ENCODE assay signal across 32 mouse cellular contexts in the genomic region with DNA sequence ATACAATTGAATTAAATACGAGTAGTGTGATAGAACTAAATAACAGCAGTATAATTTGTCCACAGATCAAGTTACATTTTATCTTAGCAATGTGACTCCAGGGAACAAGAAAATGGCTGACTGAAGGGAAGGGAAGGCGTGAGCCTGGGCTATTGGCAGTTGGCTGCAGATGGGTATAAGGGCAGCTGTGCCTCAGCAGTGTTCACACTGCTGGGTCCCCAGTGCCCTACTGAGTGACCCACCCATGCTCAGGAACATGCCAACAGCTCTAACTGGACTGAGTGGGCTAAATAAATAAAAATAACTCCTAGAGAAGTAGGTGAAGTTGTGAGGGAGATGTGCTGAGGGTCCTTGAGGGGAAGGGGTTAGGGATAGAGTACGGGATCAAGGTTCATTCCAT.
"Had no signal": no experiment of that assay in that cellular context is flagged by ENCODE, and none has a peak within 500 bp of the region (broad histone marks: within the 10 kb centered on the region; RNA-seq: fewer than 3 reads in every experiment).

No protein-coding gene starts in this region.

- H3K4me3 ChIP-seq: heart, adult 2 months; heart, embryonic 10.5 days; heart, embryonic 12.5 days; heart, embryonic 13.5 days; heart, embryonic 15.5 days; hindbrain, embryonic 10.5 days; hindbrain, embryonic 12.5 days; hindbrain, embryonic 13.5 days; hindbrain, embryonic 15.5 days; intestine, embryonic 15.5 days; kidney, embryonic 15.5 days; layer of hippocampus, adult 2 months had no signal

- H3K27ac ChIP-seq: heart, adult 2 months; heart, embryonic 10.5 days; heart, embryonic 13.5 days; heart, embryonic 15.5 days; hindbrain, embryonic 10.5 days; hindbrain, embryonic 12.5 days; hindbrain, embryonic 13.5 days; hindbrain, embryonic 14.5 days; hindbrain, embryonic 15.5 days; hindbrain, postnatal 0 days; intestine, embryonic 15.5 days; kidney, embryonic 15.5 days; kidney, postnatal 0 days; layer of hippocampus, adult 2 months had no signal

- DNase-seq: heart, adult 2 months; heart, postnatal 10 days; heart, postnatal 14 days; heart, postnatal 36 days; heart, postnatal 4 days; kidney, adult 11 months; kidney, adult 18-20 months; kidney, adult 8-10 months; kidney, postnatal 10 days; kidney, postnatal 25 days; kidney, postnatal 4 days; layer of hippocampus, adult 9-11 months; layer of hippocampus, postnatal 36 days had no signal

- H3K9ac ChIP-seq: heart, embryonic 12.5 days; heart, embryonic 13.5 days; heart, embryonic 15.5 days; hindbrain, embryonic 12.5 days; hindbrain, embryonic 13.5 days; hindbrain, embryonic 14.5 days; hindbrain, embryonic 15.5 days; intestine, embryonic 15.5 days; kidney, embryonic 15.5 days had no signal

- H3K9me3 ChIP-seq: heart, embryonic 10.5 days; heart, embryonic 12.5 days; heart, embryonic 13.5 days; heart, embryonic 15.5 days; hindbrain, embryonic 10.5 days; hindbrain, embryonic 12.5 days; hindbrain, embryonic 13.5 days; hindbrain, embryonic 15.5 days; intestine, embryonic 15.5 days; kidney, embryonic 15.5 days had no signal

- H3K4me1 ChIP-seq: heart, embryonic 10.5 days; heart, embryonic 12.5 days; heart, embryonic 13.5 days; heart, embryonic 15.5 days; hindbrain, embryonic 10.5 days; hindbrain, embryonic 12.5 days; hindbrain, embryonic 13.5 days; hindbrain, embryonic 15.5 days; intestine, embryonic 15.5 days; kidney, embryonic 15.5 days had no signal

- ATAC-seq: hindbrain, embryonic 16.5 days; hindbrain, postnatal 0 days; inflammation-experienced regulatory T-cells, adult 6 months; intestine, embryonic 15.5 days; intestine, embryonic 16.5 days; intestine, postnatal 0 days had no signal

- H3K36me3 ChIP-seq: heart, embryonic 10.5 days; heart, embryonic 12.5 days; heart, embryonic 13.5 days; heart, embryonic 15.5 days; hindbrain, embryonic 10.5 days; hindbrain, embryonic 12.5 days; hindbrain, embryonic 13.5 days; hindbrain, embryonic 15.5 days; intestine, embryonic 15.5 days had no signal

- H3K4me2 ChIP-seq: heart, embryonic 11.5 days; heart, embryonic 12.5 days; heart, embryonic 13.5 days; heart, embryonic 15.5 days; hindbrain, embryonic 12.5 days; hindbrain, embryonic 13.5 days; hindbrain, embryonic 14.5 days; hindbrain, embryonic 15.5 days; intestine, embryonic 15.5 days; kidney, embryonic 15.5 days had no signal

- H3K27me3 ChIP-seq: heart, embryonic 12.5 days; heart, embryonic 13.5 days; heart, embryonic 15.5 days; hindbrain, embryonic 12.5 days; hindbrain, embryonic 13.5 days; hindbrain, embryonic 15.5 days; intestine, embryonic 15.5 days; kidney, embryonic 15.5 days had no signal
